Mouse (Mus musculus): ENCODE measurements around the gene Nfil3.
A peak's percentile ranks its signal among the peaks of the same experiment; 100 is the strongest.

Nfil3 gene

DNA sequence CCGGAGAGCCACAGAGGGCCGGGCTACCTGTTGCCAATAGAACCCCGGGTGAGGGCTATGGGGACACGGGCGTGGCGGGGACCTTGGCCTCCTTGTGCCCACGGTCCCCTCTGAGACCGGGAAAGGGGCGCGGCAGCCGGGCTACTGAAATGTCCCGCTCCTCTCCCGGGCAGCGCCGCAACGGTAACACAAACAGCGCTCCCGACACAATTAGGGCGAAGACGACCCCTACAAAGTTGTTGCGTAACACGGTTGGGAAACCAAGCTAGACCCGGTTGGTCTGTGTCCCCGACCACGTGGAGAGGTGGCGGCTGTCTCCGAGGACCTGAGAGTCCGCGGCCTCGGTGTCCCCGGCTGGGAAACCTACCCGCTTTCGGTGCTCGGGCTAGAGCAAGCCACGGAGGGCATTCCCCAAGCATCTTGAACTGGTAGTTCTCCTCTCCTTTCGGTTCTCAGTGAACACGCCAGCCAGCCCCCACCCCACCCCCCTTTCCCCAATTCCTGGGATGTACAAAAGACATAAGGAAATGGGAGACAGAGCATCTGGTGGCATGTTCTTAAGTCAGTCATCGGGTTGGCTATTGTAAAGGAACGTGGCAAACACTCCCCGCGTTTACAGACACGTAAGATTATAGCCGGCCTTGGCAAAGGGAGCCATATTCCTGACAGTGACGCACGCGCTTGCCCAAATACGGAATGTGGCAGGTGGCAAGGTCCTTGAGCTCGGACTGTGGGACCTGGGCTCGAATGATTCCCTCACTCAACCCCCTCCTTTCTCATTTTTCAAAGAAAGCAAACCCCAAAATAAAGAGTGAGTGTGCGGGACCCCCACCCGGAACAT is 788 bp upstream of the Nfil3 start:
- no peak for DNase-seq (ENCODE audit: low read depth, low spot score)

DNA sequence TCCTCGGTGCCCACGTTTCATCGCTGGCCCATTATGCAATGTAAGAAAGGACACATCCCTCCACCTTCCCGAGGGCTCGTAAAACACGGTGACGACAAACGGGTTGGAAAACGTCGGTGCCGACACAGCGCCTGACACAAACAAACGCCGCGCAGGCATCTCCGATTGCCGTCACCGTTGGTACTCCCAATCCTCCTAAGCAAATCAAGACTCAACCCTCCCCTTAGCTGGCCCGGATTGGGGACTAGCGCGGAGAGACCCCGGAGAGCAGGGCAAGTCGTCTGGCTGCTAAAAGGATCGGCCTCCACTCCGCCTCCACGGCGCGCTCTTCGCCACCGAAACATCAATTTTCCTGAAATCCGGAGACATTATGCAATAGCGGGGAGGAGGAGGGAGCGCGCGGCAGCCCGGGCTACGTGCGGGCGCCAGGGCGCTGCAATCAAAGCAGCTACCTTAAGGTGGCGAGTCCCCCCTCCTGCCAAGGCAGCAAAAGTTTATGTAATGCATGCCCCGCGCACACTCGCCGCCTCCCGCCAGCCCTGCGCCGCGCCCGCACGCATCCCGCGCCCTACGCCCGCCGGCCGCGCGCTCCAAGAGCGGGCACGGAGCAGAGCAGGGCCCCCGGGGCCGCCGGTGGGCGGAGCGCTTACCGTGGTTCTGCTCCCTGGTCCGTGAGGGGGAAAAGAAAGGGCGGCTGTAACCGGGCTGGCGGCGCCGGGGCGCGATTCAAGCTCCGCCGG is 492 bp downstream of the Nfil3 start:
- DNase-seq (ENCODE audit: low read depth, low spot score) = peak; percentile 82

DNA sequence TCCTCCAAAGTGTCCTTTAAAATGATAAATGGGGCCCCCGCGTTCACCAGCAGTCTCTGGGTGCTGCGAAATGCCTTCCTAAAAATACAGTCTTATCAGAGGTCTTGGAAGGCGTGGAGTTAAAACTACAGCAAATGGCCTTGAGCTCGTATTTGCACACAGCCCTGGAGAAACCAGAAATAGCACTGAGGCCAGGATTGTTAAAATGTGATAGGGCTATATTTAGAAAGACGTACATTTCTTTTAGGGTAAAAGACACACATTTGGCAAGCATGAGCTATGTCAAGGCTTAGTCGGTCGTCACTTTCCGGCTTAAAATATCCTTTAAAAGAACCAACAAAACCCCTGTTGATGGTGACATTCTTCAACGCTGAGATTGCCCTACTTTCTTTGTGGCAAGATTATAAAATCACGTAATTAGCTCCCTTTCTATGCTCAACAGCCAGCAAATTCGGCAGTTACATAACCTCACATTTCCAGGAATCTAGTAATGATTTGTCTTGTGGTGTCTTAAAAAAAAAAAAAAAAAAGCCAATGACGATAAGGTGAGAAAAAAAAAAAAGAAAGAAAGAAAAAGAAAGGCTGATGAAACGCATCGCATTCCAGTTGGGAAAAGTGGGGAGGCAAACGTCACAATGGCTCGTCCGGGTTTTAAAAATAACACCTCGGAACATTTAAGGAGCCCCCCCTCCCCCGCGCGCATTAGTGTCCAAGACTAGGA is 1.4 kb downstream of the Nfil3 start:
- peak; percentile 76 for DNase-seq (ENCODE audit: low read depth, low spot score)

DNA sequence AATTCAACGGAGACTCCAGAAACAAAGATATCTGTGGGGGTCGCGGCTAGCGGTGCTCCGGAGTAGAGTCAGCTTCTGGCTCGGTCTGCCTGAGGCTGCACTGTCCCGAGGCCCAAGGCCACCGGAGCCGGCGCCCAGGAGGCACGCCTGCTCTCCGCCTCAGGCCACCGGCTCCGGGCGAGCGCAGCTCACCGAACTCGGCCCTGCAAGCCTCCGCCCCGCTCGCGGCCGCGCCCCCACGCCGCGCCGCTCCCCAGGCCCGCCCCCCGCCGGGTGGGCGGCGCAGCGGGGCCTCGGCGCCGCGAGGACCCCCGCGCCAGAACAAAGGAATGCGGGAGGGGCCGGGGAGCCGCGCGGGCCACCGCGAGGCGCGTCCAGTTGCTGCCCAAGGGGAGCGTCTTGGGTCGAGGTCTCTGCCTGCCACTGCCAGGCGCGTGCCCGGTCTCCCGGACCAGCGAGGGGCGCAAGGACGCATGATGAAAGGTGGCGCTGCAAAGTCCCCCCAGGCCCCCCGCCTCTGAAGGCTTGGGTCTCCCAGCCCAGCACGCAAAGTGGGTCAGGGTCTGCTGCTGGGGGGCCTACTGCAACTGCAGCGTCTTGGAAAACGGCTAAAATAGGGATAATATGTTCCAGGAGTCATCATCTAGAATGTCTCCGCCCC is 2.4 kb downstream of the Nfil3 start:
- no peak for DNase-seq (ENCODE audit: low read depth, low spot score)

DNA sequence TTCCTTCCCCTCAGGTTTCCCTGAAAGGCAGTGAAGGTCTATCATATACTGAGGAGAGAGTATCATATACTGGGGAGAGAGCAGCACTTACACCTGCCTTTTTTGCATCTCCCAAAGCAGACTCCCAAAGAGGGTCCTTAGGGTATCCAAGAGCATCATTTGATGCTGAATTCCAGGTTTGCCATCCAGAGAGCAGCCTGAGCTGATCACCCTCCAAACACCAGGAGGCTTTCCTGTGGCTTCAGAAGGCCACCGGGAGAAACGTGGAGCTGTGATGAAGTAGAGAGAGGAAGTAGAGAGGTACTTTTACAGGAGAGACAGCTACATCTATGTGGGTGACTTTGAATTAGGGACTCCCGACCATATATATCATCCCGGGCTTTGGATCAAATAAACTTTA is 3.1 kb downstream of the Nfil3 start:
- no peak for DNase-seq (ENCODE audit: low read depth, low spot score)

DNA sequence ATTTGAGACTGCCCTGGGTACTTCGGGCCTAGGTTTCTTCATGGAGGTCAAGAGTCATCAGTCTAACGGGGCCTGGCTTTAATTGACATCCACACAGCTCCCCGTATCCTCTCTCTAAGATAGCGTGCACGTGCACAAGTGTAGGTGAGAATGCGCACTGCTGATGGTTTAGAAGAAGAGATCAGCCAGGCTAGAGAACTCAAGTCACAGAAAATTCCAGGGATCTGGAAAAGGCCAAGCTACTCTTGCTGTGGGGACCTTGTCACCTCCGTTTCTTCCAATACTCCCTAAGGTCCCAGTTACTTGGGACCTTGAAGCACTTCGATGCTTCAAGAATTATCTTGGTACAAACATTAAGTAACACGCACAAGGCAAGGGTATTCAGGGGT is 3.7 kb downstream of the Nfil3 start:
- no peak for DNase-seq (ENCODE audit: low read depth, low spot score)

DNA sequence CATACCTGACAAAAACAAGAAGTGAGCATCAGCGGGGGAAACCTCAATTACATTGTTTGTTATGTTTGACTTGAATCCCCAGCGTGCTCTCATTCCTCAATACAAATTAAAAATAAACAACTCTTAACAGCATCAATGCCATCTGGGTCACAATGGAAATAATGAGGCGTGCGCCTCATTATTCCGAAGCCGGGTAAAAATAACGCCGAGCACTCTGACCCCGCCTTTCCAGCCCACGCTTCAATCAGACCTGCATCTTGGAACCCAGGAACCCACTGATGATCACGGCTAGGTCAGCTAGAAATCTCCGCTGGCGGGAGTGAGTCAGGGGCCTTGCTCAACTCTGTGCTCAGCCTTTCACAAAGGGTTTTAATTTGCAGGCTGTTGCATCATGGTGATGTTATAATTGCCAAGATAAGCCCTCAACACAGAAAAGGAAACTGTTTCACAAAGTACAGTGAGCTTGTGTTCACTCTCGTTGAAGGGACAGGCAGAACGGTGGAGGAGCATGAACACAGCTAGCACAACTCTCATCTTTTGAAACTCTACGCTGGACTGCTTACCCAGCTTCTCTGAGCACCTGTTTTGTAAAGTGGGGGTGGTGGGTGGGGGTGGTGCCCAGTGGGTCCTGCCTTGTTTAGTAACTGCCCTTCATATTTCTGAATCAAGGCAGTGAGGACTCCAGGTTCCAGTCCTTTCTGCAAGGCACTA is 4.2 kb downstream of the Nfil3 start:
- no peak for DNase-seq (ENCODE audit: low read depth, low spot score)

DNA sequence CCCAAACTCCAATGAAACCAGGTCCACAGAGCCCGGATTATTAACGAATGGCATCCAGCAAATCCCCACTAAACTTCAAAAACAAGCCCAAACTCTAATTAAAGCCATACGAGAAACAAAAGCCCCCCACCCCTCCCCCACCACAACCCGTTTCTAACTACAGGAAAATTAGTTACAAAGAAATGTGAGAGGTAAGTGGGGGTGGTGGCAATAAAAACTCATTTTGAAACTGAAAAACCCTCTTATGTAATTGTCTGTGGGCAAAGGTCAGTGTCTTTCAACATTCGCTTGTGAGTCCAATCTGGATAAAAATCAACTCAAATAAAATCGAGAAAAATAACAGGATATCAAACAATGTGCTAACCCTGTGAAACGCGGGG is 4.8 kb downstream of the Nfil3 start:
- no peak for DNase-seq (ENCODE audit: low read depth, low spot score)

DNA sequence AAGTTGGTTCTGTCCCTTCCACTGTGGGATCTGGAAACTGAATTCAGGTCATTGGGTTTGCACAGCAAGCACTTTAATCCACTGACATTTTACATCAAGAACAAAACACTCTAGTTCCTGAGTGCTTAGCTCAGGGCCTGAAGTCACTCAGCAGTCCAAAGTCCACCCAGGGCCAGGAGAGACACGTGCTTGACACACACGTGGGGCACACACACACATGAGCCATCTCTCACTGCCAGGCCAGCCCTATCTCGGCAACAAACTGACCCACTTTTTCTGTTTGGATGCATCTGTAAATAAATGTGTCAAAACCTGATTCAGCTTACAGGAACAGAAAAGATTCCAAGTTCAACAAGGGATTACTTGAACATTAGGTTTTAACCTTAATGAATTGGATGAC is 6.2 kb downstream of the Nfil3 start:
- no peak for DNase-seq (ENCODE audit: low read depth, low spot score)

DNA sequence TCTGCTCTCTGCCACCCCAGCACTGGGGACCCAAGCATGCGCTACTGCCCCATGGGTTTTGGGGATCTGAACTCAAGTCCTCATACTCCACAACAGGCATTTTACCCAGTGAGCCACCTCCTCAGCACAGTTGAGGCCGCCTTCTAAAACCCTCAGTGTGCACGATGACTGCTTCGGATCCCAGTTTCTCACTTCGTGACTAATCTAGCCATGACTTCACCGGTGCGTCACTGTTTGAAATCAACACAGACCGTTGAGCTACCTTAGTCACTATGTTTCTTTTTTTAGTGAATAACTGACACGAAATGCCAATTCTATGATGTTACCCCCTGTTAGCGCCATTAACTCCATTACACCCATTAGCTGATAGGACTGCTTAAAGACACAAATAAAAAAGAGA is 7.4 kb downstream of the Nfil3 start:
- no peak for DNase-seq (ENCODE audit: low read depth, low spot score)

DNA sequence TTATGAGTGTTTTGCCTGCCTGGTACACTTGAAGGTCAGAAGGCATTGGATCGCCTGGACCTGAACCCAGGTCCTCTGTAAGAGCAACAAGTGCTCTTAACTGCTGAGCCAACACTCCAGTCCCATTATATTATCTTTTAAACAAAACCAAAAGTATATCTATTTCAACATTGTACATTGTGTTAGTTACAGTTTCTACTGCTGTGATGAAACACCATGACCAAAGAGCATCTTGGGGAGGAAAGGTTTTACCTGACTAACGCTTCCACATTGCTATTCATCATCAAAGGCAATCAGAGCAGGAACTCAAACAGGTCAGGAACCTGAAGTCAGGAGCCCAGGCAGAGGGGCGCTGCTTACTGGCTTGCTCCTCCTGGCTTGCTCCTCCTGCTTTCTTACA is 8.2 kb downstream of the Nfil3 start:
- DNase-seq (ENCODE audit: low read depth, low spot score) = no peak

DNA sequence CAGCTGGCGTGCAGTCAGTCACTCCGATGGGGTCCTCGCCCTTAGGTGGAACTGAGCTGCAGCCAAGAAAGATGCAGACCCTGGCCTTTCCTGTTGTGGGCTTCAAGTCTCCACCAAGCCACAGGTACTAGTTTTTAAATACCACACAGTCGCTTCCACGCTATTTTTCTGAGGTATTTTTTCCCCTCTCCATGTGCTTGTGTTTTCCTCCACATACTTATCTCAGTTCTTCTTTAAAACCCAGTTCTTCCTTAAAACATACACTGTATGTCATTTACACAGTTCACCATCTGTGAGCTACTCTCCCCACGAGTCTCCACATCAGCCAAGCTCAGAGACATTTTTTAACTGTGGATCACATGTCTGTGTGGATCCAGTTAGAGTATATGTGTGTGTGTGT is 10.0 kb downstream of the Nfil3 start:
- no peak for DNase-seq (ENCODE audit: low read depth, low spot score)

DNA sequence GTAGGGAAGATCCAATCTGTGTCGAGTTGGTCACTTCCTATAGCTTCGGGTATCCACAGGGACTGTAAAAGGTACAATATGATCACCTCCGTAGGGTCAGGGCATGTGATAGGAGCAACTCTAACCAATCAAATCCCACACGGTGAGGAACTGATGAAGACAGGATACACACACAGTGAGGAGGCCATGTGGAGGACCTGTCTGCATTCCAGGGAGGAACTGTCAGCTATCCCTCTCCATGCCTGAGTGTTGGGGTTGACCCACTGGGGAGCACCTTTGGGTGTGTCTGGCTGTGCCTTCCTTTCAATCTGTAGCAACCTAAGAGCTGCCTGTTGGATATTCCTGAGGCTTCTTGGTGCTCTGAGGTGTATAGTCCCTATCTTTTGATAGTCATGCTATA is 18.0 kb downstream of the Nfil3 start:
- no peak for DNase-seq (ENCODE audit: low read depth, low spot score)

DNA sequence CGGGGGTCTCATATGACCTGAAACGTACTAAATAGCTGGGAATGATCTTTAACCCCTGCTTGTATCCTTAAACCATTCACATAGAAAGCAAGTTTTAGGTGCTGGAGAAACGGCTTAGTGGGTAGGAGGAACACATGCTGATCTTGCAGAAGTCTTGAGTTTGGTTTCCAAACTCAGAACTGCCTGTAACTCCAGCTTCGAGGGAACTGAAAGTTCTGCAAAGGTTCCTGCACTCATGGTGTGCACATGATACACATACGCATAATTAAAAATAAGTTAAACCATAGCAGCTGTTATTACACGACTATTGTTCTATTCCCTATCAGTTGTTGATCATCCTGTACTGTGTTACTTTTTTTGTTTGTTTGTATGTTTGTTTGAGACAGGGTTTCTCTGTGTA is 18.5 kb downstream of the Nfil3 start:
- no peak for DNase-seq (ENCODE audit: low read depth, low spot score)

DNA sequence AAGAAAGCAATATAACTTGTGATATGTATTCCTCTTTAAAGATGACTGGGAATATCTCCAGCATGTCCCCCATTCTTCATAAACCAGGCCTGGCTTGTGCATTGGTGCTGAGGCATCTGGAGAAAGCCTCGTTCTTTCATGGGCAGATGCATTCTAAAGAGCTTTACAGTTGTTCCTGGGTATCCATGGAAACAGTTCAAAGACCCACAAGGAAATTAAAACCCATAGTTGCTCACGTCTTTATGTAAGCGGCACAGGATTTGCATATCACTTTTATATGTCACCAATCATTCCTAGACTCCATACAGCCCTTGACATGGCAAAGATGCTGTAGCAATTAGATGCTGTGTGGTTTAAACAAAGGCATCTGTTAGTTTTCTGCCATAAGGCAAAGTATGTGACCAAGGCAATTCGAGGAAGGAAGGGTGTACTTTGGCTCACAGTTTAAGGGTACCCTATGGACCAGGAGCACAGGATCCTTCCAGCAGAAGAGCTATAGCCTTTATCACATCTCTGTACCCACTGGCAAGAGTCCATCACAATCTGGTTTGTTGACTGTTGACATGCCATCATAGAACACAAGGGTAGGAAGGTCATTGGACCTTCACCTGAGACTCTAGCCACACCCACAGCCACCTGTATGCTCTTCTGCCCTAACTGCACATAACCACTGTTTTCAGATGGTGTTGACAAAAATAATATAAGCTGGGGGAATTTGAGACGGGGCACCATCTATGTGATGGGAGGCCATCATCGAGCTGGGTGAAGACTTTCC is 26.9 kb downstream of the Nfil3 start:
- no peak for DNase-seq (ENCODE audit: low read depth, low spot score)

DNA sequence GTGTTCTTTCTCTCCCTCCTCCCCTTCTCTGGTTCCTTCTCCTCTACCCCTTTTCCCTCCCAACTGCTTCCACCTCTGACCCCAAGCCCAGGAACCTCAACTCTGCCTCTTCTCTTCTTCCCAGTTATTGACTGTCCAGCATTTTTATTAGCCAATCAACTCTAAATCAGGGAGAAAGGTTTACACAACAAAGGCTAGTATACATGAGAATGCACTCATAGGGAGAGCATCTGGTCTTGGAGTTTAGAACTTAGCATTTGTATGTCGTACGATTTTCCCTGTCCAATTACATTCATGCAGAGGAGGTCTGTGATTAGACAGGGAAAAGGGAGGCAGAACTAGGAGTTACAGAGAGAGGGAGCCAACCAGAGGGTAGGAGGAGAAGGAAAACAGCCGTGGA is 31.7 kb downstream of the Nfil3 start:
- no peak for DNase-seq (ENCODE audit: low read depth, low spot score)

DNA sequence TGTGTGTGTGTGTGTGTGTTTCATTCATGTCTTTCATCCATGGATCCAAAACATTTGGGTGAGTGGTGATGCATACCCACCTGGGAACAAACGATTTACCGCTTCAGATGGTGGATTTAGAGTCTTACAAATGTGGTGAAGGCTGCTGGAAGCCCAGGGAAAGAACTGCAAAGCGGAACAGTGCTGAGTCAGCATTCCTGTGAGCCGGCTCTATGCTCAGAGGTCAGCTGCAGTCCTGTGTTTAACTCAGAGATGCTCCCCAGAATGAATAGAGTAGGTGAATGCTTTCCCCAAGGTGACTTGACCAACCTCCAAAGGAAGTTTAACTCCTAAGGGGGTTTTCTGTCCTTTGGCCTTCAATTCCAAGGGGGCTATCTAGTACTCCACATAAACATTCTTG is 33.3 kb downstream of the Nfil3 start:
- DNase-seq (ENCODE audit: low read depth, low spot score) = no peak

DNA sequence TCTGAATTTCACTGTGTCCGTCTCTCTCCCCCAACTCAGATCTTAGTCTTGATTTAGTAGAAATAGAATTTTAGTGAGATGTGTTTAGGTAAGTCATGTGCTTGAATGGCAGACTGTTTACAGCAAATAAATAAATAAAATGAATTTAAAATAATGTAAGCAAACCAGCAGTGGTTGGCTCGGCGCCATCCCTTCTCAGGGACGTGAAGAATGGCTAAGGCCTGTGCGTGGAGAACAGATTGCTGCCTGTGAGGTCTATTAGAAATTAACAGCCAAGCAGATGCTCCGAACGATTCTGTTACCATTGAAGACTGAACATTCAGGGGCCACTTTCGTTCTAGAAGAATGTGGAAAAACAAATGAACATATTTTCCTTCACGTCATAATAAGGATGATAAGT is 35.1 kb downstream of the Nfil3 start:
- DNase-seq (ENCODE audit: low read depth, low spot score) = no peak

DNA sequence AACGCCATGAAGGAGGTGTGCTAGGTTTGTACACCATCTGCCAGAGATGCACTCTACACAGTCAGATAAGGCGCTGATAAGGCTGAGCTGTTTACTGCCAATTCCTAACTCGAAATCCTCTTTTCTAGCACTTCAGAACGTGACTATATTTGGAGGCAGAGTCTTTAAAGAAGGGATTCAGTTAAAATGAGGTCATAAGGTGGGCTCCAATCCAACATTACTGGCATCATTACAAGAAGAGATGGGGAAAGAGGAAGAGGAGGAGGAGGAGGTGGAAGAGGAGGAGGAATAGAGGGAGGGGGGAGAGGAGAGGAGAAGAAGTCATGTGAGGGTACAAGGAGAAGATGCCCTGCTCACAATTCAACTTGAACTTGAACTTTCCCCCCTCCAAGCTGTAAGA is 36.8 kb downstream of the Nfil3 start:
- DNase-seq (ENCODE audit: low read depth, low spot score) = no peak

DNA sequence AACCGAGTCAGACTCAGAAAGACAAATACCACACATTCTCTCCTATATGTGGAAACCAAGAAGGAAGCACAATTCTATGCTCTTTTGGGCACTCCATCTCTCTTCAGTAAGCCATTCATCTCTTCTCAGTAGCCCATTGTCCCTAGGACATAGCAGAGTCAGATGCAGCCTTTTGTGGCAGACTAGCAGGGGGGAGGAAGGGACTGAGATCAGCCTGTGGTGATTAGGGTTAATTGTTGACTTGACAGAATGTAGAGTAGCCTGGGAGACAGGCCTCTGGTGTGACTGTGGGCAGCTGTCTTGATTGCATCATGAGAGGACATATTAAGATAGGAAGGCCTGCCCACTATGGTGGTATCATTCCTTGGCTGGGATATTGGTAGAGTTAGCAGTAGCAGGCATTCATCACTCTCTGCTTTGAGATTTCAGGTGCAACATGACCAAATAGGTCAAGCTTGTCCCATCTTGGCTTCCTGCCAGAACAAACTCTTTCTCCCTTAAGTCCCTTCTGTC is 37.9 kb downstream of the Nfil3 start:
- DNase-seq (ENCODE audit: low read depth, low spot score) = no peak

DNA sequence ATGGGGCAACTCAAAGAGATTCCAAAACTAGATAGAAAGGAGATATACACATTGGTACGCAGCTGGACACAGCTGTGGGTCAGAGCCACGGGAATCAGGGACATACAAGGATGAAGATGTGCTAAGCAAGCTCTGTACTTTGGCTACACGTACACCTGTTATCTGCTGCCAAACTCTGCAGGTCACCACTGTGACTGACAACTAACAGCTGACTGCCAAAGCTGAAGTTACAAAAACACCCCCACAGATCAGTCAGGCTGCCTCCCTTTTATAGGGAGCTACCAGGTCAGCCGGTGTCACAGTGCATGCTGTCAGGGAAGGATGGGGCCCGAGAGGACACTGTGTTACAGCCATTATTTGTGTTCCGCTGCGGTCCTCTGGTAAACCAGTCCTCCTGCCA is 39.9 kb downstream of the Nfil3 start:
- DNase-seq (ENCODE audit: low read depth, low spot score) = no peak
